Mouse (Mus musculus) midbrain, postnatal 0 days (tissue): Measurements from ENCODE around the gene Dmp1. TPM values are rescaled to one million over a fixed set of nuclear protein-coding genes. Genes with fewer than 3 reads are reported as not detected.

Experiments used
- ATAC-seq: fragments of 200-750 bp; cut with Nextera tagmentation; 2 replicates; pipeline ENCODE4 v1.8.0; 2017; ENCODE audit warnings: moderate number of reproducible peaks, mild to moderate bottlenecking, moderate TSS enrichment, moderate library complexity; ENCODE audit not compliant: low FRiP score
- DNase-seq: peaks from one replicate; pipeline ENCODE4 v3.0.0-alpha.2; 2015; ENCODE audit warnings: low spot score
- H3K27ac ChIP-seq: fragments of 300-500 bp; sonication (generic); 2 replicates; pipeline ENCODE4 v1.5.1; 2014; ENCODE audit warnings: low read depth, mild to moderate bottlenecking, low read length, mixed read lengths
- H3K27me3 ChIP-seq: fragments of 300-500 bp; sonication (generic); 2 replicates; pipeline ENCODE4 v1.6.1; 2014; ENCODE audit warnings: low read length, control low read depth, mixed read lengths; ENCODE audit not compliant: insufficient read depth
- H3K36me3 ChIP-seq: fragments of 300-500 bp; sonication (generic); 2 replicates; pipeline ENCODE4 v1.6.1; 2014; ENCODE audit warnings: low read length, control low read depth, mixed read lengths; ENCODE audit not compliant: insufficient read depth
- H3K4me1 ChIP-seq: fragments of 300-500 bp; sonication (generic); 2 replicates; pipeline ENCODE4 v1.6.1; 2014; ENCODE audit warnings: mild to moderate bottlenecking, control low read depth, antibody characterized with exemption, low read length, mixed read lengths; ENCODE audit not compliant: insufficient read depth
- H3K4me2 ChIP-seq: fragments of 300-500 bp; sonication (generic); 2 replicates; pipeline ENCODE4 v1.6.1; 2014; ENCODE audit warnings: low read depth, mild to moderate bottlenecking, low read length, mixed read lengths; ENCODE audit not compliant: poor library complexity, severe bottlenecking
- H3K4me3 ChIP-seq: fragments of 300-500 bp; sonication (generic); 2 replicates; pipeline ENCODE4 v1.5.1; 2014; ENCODE audit warnings: low read depth, mild to moderate bottlenecking, low read length, moderate library complexity
- H3K9ac ChIP-seq: fragments of 300-500 bp; sonication (generic); replicated peaks from 2 replicates; pipeline ENCODE4 v1.6.1; 2014; ENCODE audit warnings: mild to moderate bottlenecking, low read length, moderate library complexity, mixed read lengths; ENCODE audit not compliant: poor library complexity, severe bottlenecking
- H3K9me3 ChIP-seq: fragments of 300-500 bp; sonication (generic); 2 replicates; pipeline ENCODE4 v1.6.1; 2016; ENCODE audit warnings: low read length, control low read depth
- CTCF ChIP-seq: IDR thresholded peaks from 2 replicates; pipeline ENCODE4 v1.5.1; 2016; ENCODE audit warnings: antibody characterized with exemption, mild to moderate bottlenecking
- WGBS: fragments of 180-500 bp; shearing (Covaris S2); extraction: QIAGEN DNeasy Blood & Tissue Kit; methylation state at CpG from one replicate; pipeline ENCODE4 v1.1.7; 2014; 5-methylcytosine and 5-hydroxymethylcytosine counted together
- polyA plus RNA-seq: library from polyadenylated mRNA; unstranded; fragments of >200 nt; fragmentation: Nextera tagmentation; extraction: Ambion mirVana; gene quantifications from 2 replicates; pipeline ENCODE4 v1.2.1, GENCODE M21; 2015
- total RNA-seq: library from RNA; depleted of rRNA; stranded (reverse); fragments of >200 nt; gene quantifications from 2 replicates; pipeline ENCODE4 v1.2.3, GENCODE M21; 2014; rRNA removed

Dmp1 gene
- total RNA-seq (not detected in 2 replicates), polyA plus RNA-seq (0.23 and 0.28 TPM in 2 replicates)

- Histone ChIP-seq H3K36me3 (no peaks in the 10 kb centered on the region), H3K4me1 (no peaks in the 10 kb centered on the region), H3K4me3 (no peak within 1 kb of the TSS), H3K27ac (no peak within 1 kb of the TSS), H3K27me3 (no peaks in the 10 kb centered on the region), H3K4me2 (no peak within 1 kb of the TSS), H3K9ac (no peak within 1 kb of the TSS), H3K9me3 (no peaks in the 10 kb centered on the region)
- DNase-seq (no peak), ATAC-seq (no peak)
- TF ChIP-seq CTCF: no peak
- 75% methylated on average over 5 of the region's 5 CpGs for WGBS
Measured at GRCm38 (mm10) chr5:104202351-104202750, at the start of gene Dmp1. Gene Dmp1, plus strand, starts transcription at chr5:104202613.

- Histone ChIP-seq H3K36me3 (no peaks in the 10 kb centered on the region), H3K9me3 (no peaks in the 10 kb centered on the region), H3K27ac (no peak overlapping the region), H3K4me1 (no peaks in the 10 kb centered on the region), H3K4me3 (no peak overlapping the region), H3K9ac (no peak overlapping the region), H3K27me3 (no peaks in the 10 kb centered on the region), H3K4me2 (no peak overlapping the region)
- DNase-seq: no peak
- 92% methylated on average over 7 of the region's 7 CpGs for WGBS
- no peak for TF ChIP-seq CTCF
- no peak for ATAC-seq
Measured at GRCm38 (mm10) chr5:104157701-104158100, 44.7 kb upstream of the Dmp1 start.

GRCm38 (mm10) chr5:104158332-104159052, 43.9 kb upstream of the Dmp1 start:
- H3K9me3 ChIP-seq: no peaks in the 10 kb centered on the region
- DNase-seq: peak; percentile 66
- H3K27ac ChIP-seq: 0 out of 2 replicates have a peak overlapping the region, but pooled peaks have one; percentile 14
- H3K4me3 ChIP-seq: no peak overlapping the region
- H3K36me3 ChIP-seq: no peaks in the 10 kb centered on the region
- no peaks in the 10 kb centered on the region for H3K27me3 ChIP-seq
- no peak overlapping the region for H3K9ac ChIP-seq
- peak; percentile 80 for ATAC-seq
- no peak overlapping the region for H3K4me2 ChIP-seq
- no peaks in the 10 kb centered on the region for H3K4me1 ChIP-seq
- 68% methylated on average over 7 of the region's 7 CpGs for WGBS
- no peak for TF ChIP-seq CTCF

GRCm38 (mm10) chr5:104160581-104160980, 41.8 kb upstream of the Dmp1 start:
- no peak for ATAC-seq
- WGBS: 81% methylated on average over 3 of the region's 3 CpGs
- Histone ChIP-seq H3K36me3 (no peaks in the 10 kb centered on the region), H3K4me3 (no peak overlapping the region), H3K4me1 (no peaks in the 10 kb centered on the region), H3K4me2 (no peak overlapping the region), H3K27me3 (no peaks in the 10 kb centered on the region), H3K9me3 (no peaks in the 10 kb centered on the region), H3K9ac (no peak overlapping the region), H3K27ac (no peak overlapping the region)
- no peak for TF ChIP-seq CTCF
- DNase-seq: no peak

- no peak overlapping the region for H3K4me2 ChIP-seq
- no peak for ATAC-seq
- no peak overlapping the region for H3K4me3 ChIP-seq
- TF ChIP-seq CTCF: no peak
- no peak for DNase-seq
- no peaks in the 10 kb centered on the region for H3K4me1 ChIP-seq
- H3K27ac ChIP-seq: no peak overlapping the region
- no peaks in the 10 kb centered on the region for H3K9me3 ChIP-seq
- H3K36me3 ChIP-seq: no peaks in the 10 kb centered on the region
- no peaks in the 10 kb centered on the region for H3K27me3 ChIP-seq
- H3K9ac ChIP-seq: no peak overlapping the region
- 88% methylated on average over 1 of the region's 1 CpGs for WGBS
Measured at GRCm38 (mm10) chr5:104161390-104161789, 41.0 kb upstream of the Dmp1 start.

GRCm38 (mm10) chr5:104163536-104163935, 38.9 kb upstream of the Dmp1 start:
- no peaks in the 10 kb centered on the region for H3K36me3 ChIP-seq
- ATAC-seq: no peak
- no peak for DNase-seq
- no peak overlapping the region for H3K9ac ChIP-seq
- no peaks in the 10 kb centered on the region for H3K9me3 ChIP-seq
- 86% methylated on average over 4 of the region's 4 CpGs for WGBS
- no peak overlapping the region for H3K4me3 ChIP-seq
- H3K4me2 ChIP-seq: no peak overlapping the region
- TF ChIP-seq CTCF: no peak
- no peaks in the 10 kb centered on the region for H3K4me1 ChIP-seq
- H3K27ac ChIP-seq: no peak overlapping the region
- H3K27me3 ChIP-seq: no peaks in the 10 kb centered on the region
